Mouse (Mus musculus) B cell, adult 2 months (primary cell): ENCODE measurements around the gene Hspa1a.
"Not testable (repeated sequence)": the region's sequence is repeated elsewhere in the genome, so short reads cannot be mapped to it uniquely, and the experiment has no call there.

Experiments used
- DNase-seq, 2 experiments: peaks; one replicate each; pipeline ENCODE4 v3.0.0; 2022

The Hspa1a gene

GRCm38 (mm10) chr17:34962841-34963240 lies 9.1 kb downstream of the Hspa1a start:
- DNase-seq = no peak

DNA sequence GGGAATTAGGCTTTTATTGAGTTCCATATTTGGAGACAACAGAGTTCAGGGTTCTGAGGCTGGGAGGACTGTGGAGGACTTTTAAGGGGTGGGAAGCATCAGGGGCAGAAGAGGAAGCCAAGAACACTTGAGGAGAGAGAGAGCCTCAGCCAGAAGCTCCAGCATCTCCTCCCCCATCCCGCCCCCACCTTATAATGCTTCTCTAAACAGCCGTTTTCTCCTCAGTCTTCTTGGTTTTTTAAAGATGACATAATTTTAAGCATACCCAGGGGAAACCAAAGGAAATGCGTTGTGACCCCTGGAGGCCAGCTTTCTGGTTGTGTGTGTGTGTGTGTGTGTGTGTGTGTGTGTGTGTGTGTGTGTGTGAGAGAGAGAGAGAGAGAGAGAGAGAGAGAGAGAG lies 9.8 kb downstream of the Hspa1a start:
- DNase-seq = no peak

DNA sequence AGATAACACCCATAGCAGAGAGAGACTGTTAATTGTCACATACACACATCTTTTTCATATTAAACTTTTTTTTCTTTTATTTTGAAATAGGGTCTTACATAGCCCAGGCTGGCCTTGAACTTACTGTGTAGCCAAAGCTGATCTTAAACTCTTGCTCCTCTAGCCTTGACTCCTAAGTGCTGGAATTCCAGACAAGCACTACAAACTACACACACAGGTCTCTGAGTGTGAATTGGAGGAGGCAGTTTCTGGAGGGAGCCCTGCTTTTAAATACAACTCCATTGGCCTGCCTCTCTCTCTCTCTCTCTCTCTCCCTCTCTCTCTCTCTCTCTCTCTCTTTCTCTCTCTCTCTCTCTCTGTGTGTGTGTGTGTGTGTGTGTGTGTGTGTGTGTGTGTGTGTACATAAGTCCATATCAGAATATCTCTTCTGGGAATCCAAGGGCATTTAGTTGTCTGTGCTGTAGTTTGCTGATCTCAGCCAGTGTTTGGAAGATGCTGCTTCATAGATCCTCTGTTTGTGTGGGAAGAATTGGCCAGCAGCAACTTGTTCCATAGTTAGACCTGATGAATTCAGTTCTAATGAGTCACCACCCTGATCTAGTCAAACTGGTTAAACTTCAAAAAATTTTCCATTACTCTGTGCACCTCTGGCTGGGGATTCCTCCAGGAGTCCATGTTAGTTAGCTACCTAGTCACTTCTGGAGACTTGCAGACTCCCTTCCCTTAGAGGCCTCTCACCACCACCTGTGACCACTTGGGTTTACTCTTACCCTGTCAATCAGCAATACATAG lies 11.1 kb downstream of the Hspa1a start:
- DNase-seq = no peak

DNA sequence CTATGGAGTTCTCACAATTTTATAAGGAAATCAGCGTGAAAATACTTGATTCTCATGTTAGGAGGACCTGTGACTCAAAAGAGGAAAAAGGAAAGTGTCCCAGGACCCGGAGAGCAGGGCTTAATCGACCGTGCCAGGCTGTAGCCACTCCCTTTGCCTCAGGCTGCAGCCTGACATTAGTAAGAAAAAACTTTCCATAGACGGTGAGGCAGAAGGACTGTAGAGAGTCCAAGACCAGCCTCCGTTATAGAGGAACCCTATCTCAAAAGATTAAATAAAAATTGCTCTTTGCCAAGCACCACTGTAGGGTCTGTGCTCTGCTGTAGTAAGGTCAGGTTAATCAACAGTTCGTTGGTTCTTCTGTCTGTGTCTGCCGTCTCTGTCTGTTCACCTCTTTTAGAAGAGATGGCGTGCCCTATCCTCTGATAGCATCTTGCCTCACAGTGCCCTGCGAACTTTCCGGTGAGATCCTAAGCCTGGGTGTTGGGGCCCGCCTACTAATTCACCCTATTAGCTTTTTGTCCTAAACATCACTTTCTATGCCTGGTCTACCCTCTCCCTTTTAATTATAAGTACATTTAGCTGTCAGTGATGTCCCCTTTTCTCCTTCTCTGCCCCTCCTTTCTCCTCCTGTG lies 12.0 kb downstream of the Hspa1a start:
- DNase-seq = no peak

DNA sequence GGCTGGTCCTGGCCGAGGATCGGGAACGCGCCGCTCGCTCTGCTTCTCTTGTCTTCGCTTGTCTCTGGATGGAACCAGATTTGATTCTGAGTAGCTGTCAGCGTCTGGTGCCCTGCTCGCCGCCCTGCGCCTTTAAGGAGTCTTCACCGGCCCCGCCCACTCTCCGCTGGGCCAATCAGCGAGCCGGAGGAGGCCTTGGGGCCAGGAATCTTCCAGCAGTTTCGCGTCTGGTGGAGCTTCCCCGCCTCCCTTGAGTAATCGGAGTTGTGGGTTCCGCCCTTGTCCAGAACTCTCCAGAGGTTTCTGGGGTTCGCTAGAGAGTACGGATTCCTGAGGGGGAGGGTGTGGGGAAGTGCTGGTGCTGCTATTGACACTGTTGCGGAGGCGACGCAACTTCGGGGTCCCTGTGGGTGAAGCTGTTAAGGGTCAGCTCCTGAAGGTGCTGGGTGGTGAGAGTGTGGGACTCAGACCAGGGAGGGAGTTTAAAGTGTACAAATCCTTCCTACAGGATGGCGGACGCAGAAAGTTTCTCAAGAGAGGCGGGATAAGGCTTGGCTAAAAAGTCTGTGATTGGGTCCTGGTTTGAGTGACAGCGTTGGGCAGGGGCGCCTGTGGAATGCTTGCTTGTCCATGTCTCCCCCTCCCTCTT lies 12.7 kb downstream of the Hspa1a start, which contains the start of gene Hspa1b:
Gene Hspa1b, minus strand, starts transcription at position 109 of the 649 bp plus-strand sequence.
- DNase-seq = peak; percentile 70 to 72

- not testable (repeated sequence) for DNase-seq
Measured at GRCm38 (mm10) chr17:34958734-34959129, 13.2 kb downstream of the Hspa1a start.

DNA sequence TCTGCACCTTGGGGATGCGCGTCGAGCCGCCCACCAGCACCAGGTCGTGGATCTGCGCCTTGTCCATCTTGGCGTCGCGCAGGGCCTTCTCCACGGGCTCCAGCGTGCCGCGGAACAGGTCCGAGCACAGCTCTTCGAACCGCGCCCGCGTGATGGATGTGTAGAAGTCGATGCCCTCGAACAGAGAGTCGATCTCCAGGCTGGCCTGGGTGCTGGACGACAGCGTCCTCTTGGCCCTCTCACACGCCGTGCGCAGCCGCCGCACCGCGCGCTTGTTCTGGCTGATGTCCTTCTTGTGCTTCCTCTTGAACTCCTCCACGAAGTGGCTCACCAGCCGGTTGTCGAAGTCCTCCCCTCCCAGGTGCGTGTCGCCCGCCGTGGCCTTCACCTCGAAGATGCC lies 14.0 kb downstream of the Hspa1a start:
- not testable (repeated sequence) for DNase-seq

- not testable (repeated sequence) for DNase-seq
Measured at GRCm38 (mm10) chr17:34957291-34957690, 14.7 kb downstream of the Hspa1a start.

DNA sequence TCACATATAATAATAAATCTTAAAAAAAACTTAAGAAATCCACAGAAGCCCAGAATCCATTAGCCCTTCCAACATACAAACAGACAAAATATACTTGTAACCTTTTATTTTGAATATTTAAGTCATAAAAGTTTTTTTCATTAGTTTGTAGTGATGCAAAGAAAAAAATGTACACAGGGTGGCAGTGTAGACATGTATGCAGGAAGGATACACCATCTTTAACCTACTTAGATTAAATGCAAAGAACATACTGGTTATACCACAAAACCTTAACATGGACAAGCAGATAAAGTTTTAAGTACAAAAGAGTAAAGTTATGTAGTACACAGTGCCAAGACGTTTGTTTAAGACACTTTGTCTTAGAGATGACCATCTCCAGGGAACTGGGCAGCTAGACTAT lies 15.6 kb downstream of the Hspa1a start:
- peak in 1 of 2 experiments; percentile 17 for DNase-seq

DNA sequence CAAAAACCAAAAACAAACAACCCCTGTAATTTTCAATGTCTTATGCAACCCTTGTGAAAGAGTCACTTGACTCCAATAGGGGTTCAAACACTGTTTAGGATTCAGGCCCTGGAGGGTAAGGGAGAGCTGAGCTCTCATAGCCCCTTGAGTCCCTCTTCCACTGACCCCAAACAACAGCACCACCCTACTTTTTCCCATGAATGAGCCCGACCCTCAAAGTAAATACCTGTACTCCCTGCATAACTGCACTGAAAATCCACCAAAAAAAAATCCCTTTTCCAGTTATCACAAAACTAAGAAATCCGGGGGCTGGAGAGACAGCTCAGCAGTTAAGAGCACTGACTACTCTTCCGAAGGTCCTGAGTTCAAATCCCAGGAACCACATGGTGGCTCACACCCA lies 16.1 kb downstream of the Hspa1a start:
- DNase-seq = no peak

DNA sequence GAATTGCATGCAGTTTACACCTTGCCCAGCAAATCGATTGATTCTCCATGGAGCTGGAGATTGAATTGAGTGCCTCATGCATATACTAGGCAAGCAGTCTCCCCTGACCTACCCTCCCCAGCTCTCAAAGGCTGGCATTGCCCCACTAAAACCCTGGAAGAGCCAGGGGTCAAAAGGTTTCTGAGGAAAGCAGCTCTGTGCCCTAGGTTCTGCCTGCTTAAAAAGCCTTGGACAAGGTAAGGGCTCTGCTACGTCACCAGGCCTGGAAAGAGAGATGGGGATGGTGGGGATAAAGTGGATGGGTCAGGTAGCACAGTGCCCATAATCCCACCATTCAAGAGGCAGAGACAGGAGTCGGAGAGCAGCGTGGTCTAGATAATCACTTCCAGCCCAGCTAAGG lies 17.1 kb downstream of the Hspa1a start:
- DNase-seq = no peak

DNA sequence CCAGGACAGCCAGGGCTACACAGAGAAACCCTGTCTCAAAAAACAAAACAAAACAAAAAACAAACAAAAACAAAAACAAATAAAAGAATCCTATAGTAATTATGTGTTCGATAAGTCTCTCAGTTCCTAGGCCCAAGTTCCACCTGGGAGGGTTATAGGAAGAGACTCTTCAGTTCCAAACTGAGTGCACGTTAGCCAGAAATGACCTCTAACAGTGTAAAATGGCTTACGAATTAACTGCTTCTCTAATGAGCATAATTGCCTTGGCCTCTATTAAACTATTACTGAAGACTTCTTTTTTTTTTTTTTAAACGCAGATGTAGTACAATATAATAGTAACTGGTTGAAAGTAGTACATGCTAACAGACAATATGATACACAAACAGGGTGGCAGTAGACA lies 18.1 kb downstream of the Hspa1a start:
- DNase-seq = no peak

DNA sequence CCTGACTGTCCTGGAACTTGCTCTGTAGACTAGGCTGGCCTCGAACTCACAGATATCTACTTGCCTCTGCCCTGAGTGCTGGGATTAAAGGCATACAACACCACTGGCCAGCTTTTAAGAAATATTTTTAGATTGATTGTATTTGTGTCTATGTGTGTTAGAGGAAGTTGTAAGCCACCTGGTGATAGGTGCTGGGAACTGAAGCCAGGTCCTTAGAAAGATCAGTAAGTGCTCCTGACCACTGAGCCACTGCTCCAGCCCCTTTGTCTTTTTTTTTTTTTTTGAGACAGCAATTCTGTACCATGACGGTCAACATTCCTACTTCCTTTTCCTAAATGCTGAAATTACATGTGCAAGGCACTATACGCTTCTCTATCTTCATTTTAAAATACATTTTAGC lies 18.7 kb downstream of the Hspa1a start:
- no peak for DNase-seq

GRCm38 (mm10) chr17:34952378-34953040 lies 19.4 kb downstream of the Hspa1a start:
- peak; percentile 86 to 87 for DNase-seq

DNA sequence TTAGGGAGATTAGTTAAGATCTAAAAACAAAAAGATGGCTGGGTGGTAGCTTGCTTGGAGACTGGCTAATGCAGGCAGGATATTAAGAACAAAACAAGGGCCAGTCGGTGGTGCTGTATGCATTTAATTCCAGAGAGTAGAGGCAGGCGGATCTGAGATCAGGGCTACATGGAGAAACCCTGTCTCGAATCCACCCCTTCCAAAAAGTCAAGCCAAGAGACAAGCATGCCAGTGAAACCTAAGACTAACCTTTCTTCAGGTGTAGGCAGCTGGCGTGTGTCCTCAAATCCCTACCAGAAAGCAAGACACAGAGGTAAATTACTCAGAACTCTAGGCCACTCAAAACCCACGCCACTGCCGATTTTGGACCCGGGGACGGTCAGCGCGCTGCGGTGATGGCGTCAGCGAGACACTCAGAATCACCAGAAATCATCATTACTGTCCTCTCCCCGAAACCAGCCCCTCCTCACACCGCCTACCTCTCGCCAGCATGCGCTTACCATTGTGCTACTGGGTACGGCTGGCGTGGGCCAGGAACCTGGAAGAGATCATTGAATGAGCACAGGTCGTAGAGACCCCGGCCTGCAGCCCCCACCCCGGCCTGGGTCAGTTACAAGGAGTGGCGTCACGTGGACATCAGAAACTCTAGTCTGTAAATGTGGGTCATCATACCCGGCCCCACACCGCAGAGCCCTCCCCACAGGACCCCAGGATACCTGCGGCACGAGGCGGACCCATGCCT lies 20.1 kb downstream of the Hspa1a start:
- DNase-seq = no peak

DNA sequence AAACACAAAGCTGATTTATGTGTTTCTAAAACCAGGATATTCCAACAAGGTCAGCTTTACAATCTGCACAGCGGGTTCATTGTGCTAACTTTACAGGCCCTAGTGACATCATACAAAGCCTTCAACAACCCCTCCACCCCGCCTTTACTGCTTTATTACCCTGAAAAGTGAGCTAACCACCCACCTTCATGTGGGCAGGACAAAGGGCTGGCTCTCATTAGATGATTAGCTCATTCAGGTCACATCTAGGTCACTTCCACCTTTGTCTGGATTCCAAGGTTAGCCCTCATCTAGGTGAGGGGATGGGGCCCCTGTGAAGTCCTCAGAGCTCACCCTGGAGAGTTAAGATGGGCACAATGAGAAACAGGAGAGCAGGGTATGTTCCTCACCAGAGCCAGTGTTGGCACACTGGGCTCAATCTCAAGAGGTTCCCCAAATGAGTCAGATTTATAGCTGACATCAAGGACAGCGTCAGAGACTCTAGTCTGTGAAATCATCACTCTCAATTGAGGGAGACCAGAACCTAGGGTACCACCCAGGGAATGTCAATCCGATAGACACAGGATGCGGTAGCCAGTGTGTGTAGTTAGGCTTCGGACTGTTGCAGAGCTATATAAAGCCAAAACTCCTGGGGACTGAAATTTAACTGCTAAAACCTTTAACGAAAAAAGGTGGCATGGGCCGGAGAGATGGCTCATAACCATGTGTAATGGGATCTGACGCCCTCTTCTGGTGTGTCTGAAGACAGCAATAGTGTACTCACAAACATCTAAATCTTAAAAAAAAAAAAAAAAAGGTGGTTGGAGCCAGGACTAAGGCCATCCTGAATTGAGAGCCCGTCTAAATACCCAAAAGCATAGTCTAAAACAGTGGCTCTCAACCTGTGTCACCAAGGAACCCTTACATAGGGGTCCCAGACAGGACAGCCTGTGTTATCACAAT lies 21.2 kb downstream of the Hspa1a start:
- DNase-seq = no peak

DNA sequence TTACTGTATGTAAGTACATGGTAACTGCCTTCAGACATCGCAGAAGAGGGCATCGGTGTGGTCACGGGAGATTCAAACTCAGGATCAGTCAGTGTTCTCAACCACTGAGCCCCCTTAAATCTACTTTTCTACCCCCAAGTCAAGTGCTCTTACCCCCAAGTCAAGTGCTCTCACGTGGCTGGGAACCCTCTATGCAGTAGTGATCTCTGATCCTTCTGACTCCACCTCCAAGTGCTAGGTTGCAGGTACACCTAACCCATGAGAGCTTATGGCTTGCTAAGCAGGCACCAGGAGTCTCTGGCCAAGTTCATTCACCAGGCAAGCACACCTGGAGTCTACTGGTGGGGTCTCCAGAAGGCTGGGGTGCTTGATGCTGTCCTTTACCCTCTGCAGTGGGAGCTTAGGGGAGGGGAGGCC lies 22.4 kb downstream of the Hspa1a start:
- DNase-seq = no peak

- not testable (repeated sequence) for DNase-seq
Measured at GRCm38 (mm10) chr17:34948721-34949552, 23.0 kb downstream of the Hspa1a start.

DNA sequence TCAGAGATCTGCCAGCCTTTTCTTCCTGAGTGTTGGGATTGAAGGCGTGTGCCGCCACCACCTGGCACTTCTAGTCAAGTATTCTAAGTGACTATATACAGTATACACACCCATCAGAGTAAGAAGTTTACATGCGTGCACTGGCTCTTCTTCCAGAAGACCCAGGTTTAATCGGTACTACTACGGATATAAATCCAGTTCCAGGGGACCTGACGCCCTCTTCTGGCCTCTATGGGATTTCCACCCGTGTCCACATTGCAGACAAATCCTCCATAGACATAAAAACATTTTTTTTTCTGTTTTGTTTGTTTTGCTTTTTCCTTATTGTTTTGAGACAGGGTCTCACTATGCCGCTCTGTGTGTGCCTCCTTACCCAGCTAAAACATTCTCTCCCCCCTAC lies 24.4 kb downstream of the Hspa1a start:
- DNase-seq = peak in 1 of 2 experiments; percentile 48

- no peak for DNase-seq
Measured at GRCm38 (mm10) chr17:34946486-34947140, 25.3 kb downstream of the Hspa1a start.
